Mouse (Mus musculus) midbrain, embryonic 12.5 days (tissue): ENCODE measurements around the gene Radil. TPM values are rescaled to one million over a fixed set of nuclear protein-coding genes. Genes with fewer than 3 reads are reported as not detected.

Experiments used
- ATAC-seq: fragments of 200-750 bp; cut with Nextera tagmentation; 2 replicates; pipeline ENCODE4 v1.8.0; 2017; ENCODE audit warnings: low read depth, moderate TSS enrichment, moderate library complexity; ENCODE audit not compliant: low FRiP score
- H3K27ac ChIP-seq: fragments of 300-500 bp; sonication (generic); replicated peaks from 2 replicates; pipeline ENCODE4 v1.5.1; 2016; ENCODE audit warnings: mild to moderate bottlenecking
- H3K27me3 ChIP-seq: fragments of 300-500 bp; sonication (generic); 2 replicates; pipeline ENCODE4 v1.6.1; 2016; ENCODE audit warnings: mild to moderate bottlenecking
- H3K36me3 ChIP-seq: fragments of 300-500 bp; sonication (generic); 2 replicates; pipeline ENCODE4 v1.6.1; 2016
- H3K4me1 ChIP-seq: fragments of 300-500 bp; sonication (generic); 2 replicates; pipeline ENCODE4 v1.6.1; 2016
- H3K4me2 ChIP-seq: fragments of 300-500 bp; sonication (generic); replicated peaks from 2 replicates; pipeline ENCODE4 v1.6.1; 2016; ENCODE audit warnings: mild to moderate bottlenecking, moderate library complexity
- H3K4me3 ChIP-seq: fragments of 300-500 bp; sonication (generic); 2 replicates; pipeline ENCODE4 v1.5.1; 2016; ENCODE audit warnings: mild to moderate bottlenecking
- H3K9ac ChIP-seq: fragments of 300-500 bp; sonication (generic); replicated peaks from 2 replicates; pipeline ENCODE4 v1.6.1; 2016; ENCODE audit warnings: mild to moderate bottlenecking, moderate library complexity
- H3K9me3 ChIP-seq: fragments of 300-500 bp; sonication (generic); 2 replicates; pipeline ENCODE4 v1.6.1; 2016; ENCODE audit warnings: mild to moderate bottlenecking
- WGBS: fragments of 180-500 bp; shearing (Covaris S2); methylation state at CpG from one replicate; pipeline ENCODE4 v1.1.7; 2016; 5-methylcytosine and 5-hydroxymethylcytosine counted together
- polyA plus RNA-seq: library from polyadenylated mRNA; unstranded; fragments of >200 nt; fragmentation: Nextera tagmentation; extraction: Ambion mirVana; gene quantifications from 2 replicates; pipeline ENCODE4 v1.2.1, GENCODE M21; 2016

Radil gene
- polyA plus RNA-seq, 1 experiment from 2014 or later = 8.3 TPM

- H3K9me3 ChIP-seq = peaks cover 15% of the 10 kb centered on the region
- no peak overlapping the region for H3K4me2 ChIP-seq
- no peak overlapping the region for H3K27ac ChIP-seq
- no peaks in the 10 kb centered on the region for H3K27me3 ChIP-seq
- no peak for ATAC-seq
- no peak overlapping the region for H3K9ac ChIP-seq
- H3K4me3 ChIP-seq = no peak overlapping the region
- no peaks in the 10 kb centered on the region for H3K4me1 ChIP-seq
- 88% methylated on average over 1 of the region's 1 CpGs for WGBS
- peaks cover 11% of the 10 kb centered on the region; the same call in 1 of the 2 replicates for H3K36me3 ChIP-seq
These were observed 13.7 kb upstream of the Radil start for GRCm38 (mm10) chr5:142564606-142565005.

GRCm38 (mm10) chr5:142560261-142560660 is 9.4 kb upstream of the Radil start:
- Histone ChIP-seq H3K9me3 (no peaks in the 10 kb centered on the region), H3K9ac (no peak overlapping the region), H3K27me3 (no peaks in the 10 kb centered on the region), H3K4me3 (no peak overlapping the region), H3K4me2 (no peak overlapping the region), H3K36me3 (no peaks in the 10 kb centered on the region), H3K27ac (no peak overlapping the region), H3K4me1 (no peaks in the 10 kb centered on the region)
- 57% methylated on average over 7 of the region's 7 CpGs for WGBS
- ATAC-seq = no peak

DNA sequence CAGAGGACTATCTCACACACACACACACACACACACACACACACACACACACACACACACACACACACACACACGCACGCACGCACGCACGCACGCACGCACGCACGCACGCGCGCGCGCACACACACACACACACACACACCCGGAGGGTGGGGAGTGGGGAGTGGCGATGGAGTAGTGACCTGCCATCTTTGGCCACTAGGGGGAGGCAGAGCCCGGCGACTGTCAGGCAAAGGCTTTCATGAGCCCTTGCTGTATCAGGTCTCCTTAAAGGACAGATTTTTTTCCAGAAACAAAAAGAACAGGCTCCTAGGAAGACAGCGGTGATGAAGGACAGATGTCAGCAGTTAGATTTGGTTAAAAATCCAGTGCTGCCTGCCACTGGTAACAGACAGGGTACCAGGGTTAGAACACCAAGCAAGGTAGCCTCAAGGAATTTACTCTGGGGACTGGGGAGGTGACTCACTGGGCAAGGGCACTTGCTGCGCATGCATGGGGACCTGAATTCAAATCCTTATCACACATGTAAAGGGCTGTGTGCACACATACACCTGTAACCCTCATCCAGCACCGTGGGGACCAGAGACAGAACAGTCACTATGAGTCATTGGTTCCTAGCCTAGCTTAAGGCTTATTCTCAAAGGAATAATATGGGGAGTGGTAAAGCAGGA is 6.6 kb upstream of the Radil start:
- Histone ChIP-seq H3K27ac (no peak overlapping the region), H3K9me3 (no peaks in the 10 kb centered on the region), H3K27me3 (0 out of 2 replicates have a peak, but pooled peaks cover 5% of the 10 kb centered on the region), H3K9ac (no peak overlapping the region), H3K4me3 (no peak overlapping the region), H3K4me2 (peak overlapping the region; percentile 28), H3K36me3 (no peaks in the 10 kb centered on the region), H3K4me1 (no peaks in the 10 kb centered on the region)
- 0 out of 2 replicates have a peak, but pooled peaks have one; percentile 65 for ATAC-seq
- WGBS = 29% methylated on average over 16 of the region's 21 CpGs

DNA sequence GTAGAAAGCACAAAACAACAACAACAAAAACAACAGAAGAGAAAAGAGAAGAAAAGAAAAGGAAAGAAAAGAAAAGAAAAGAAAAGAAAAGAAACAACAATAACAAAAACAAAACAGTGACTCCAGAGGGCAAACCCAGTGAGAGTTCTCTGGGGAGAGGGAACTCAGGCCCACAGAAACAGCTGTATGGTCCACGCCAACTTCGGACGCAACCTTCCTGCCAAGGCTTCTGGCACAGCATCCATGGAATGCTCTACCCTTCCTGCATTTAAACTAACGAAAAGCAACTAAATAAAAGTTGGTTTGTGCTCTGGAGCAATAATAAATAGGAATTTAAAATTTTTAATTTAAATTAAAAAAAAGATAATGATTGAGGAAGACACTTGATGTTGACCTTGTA is 5.8 kb upstream of the Radil start:
- Histone ChIP-seq H3K4me2 (no peak overlapping the region), H3K4me1 (no peaks in the 10 kb centered on the region), H3K36me3 (no peaks in the 10 kb centered on the region), H3K9ac (no peak overlapping the region), H3K4me3 (no peak overlapping the region), H3K27ac (no peak overlapping the region), H3K9me3 (no peaks in the 10 kb centered on the region), H3K27me3 (0 out of 2 replicates have a peak, but pooled peaks cover 5% of the 10 kb centered on the region)
- ATAC-seq = no peak
- whole genome bisulfite sequencing = 97% methylated on average over 4 of the region's 4 CpGs

DNA sequence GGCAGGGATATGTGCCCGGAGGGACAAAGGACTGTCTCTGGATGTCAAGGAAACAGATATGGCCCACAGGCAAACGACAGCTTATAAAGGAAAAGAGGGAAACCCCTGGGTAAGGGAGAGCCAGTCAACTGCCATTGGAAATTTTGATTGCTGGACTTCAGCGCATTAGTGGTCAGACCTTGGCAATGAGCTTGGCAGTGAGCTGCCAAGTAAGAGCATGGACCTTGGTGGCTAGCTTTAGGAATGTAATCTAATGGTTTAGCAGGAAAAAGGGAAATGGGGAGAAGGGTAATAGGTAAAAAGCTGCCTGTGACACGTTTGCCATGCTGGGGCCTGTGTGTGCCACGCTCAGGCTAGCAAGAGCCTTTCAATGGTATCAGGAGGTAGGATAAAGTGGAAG is 5.0 kb upstream of the Radil start:
- Histone ChIP-seq H3K27ac (no peak overlapping the region), H3K9ac (no peak overlapping the region), H3K4me1 (peaks cover under 1% of the 10 kb centered on the region; the same call in 1 of the 2 replicates), H3K36me3 (no peaks in the 10 kb centered on the region), H3K4me3 (no peak overlapping the region), H3K27me3 (0 out of 2 replicates have a peak, but pooled peaks cover 5% of the 10 kb centered on the region), H3K4me2 (no peak overlapping the region), H3K9me3 (no peaks in the 10 kb centered on the region)
- no peak for ATAC-seq
- 86% methylated on average over 5 of the region's 5 CpGs for WGBS

DNA sequence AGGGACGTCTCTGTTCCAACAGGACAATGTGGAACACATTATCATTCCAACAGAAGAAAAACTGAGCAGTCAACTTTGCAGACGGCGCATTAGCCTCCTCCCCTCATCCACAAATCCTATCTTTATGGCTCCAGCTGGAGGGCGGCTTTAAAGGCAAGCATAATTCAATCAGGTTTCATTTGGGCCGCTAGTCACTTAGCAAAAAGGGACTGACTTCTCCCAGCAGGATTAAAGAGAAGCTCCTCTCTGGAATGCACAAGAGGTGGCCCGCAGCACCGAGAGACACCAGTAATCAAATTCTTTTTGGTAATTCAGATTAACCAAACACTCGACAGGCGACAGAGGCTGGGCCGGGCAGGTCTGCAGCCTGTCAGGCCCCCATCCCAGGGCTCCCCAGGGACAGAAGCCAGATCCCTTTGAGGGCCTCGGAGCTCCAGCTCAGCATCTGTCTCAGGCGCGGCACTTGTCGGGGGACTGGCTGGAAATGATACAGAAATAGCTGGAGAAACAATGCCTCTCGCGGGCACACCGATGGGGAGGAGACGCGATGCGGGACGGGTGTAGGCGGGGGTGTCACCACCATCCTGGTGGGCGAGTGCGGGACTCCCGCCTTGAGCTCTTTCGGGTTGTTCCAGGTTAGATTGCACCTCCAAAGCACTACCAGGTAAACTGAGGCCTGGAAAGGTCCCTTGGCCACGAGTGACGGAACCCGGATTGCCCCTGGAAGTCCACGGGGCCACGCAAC is 765 bp downstream of the Radil start:
- Histone ChIP-seq H3K9ac (peak overlapping the region; percentile 55), H3K9me3 (no peaks in the 10 kb centered on the region), H3K4me1 (peaks cover 22% of the 10 kb centered on the region), H3K4me3 (peak overlapping the region; percentile 55), H3K27me3 (peaks cover 13% of the 10 kb centered on the region; the same call in 1 of the 2 replicates), H3K4me2 (peak overlapping the region; percentile 78), H3K27ac (peak overlapping the region; percentile 64), H3K36me3 (no peaks in the 10 kb centered on the region)
- peak; percentile 62 for ATAC-seq
- under 1% methylated on average over 28 of the region's 31 CpGs for WGBS

DNA sequence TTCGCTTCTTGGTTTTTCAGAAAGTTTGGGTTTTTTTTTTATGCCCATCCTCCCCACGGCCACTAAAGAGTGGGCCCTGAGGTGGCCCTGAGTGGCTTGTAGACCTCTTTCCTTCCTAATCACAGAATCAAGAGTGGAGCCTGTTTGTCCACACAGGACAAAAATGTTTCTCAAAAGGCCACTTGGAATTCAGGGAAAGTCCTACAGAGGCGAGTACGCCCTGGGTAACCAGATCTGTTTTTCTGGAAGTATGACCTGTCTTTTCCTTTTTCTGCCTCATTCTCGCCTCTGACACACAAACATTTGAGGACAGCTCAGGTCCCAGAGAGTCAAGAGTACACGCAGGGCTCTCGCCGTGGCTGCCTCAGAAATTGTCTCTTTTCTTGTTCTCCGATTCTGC is 1.5 kb downstream of the Radil start:
- H3K9me3 ChIP-seq = no peaks in the 10 kb centered on the region
- H3K36me3 ChIP-seq = no peaks in the 10 kb centered on the region
- peaks cover 11% of the 10 kb centered on the region; the same call in 1 of the 2 replicates for H3K27me3 ChIP-seq
- H3K27ac ChIP-seq = peak overlapping the region; percentile 35; the same call in 1 of the 2 replicates
- H3K4me2 ChIP-seq = 0 out of 2 replicates have a peak overlapping the region, but pooled peaks have one; percentile 78
- no peak overlapping the region for H3K9ac ChIP-seq
- WGBS = 28% methylated on average over 9 of the region's 9 CpGs
- no peak for ATAC-seq
- no peak overlapping the region for H3K4me3 ChIP-seq
- peaks cover 22% of the 10 kb centered on the region for H3K4me1 ChIP-seq

DNA sequence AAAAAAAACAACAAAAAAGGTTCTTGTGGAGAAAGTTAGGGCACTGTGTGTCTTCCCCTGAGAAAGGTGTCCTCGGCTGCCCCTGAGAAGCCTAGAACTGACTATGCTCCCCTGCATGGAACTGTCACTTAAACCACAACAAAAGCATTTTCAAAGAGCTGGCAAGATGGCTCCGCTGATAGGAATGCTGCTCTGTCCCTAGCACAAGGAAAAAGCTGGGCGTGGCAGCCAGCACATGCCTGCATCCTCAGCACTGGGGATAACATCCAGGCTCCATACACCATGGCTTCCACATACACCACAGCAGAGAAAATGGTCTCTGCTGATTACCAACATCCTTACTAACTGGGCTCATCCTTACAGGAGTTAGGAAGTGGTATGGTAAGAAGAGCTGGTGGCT is 3.8 kb downstream of the Radil start:
- Histone ChIP-seq H3K36me3 (no peaks in the 10 kb centered on the region), H3K27ac (no peak overlapping the region), H3K27me3 (peaks cover 8% of the 10 kb centered on the region; the same call in 1 of the 2 replicates), H3K4me1 (peaks cover 22% of the 10 kb centered on the region), H3K9ac (no peak overlapping the region), H3K4me3 (no peak overlapping the region), H3K4me2 (no peak overlapping the region), H3K9me3 (no peaks in the 10 kb centered on the region)
- ATAC-seq = no peak
- WGBS = 80% methylated on average over 3 of the region's 3 CpGs

- peaks cover 22% of the 10 kb centered on the region for H3K4me1 ChIP-seq
- no peak for ATAC-seq
- 8% methylated on average over 5 of the region's 5 CpGs for WGBS
- H3K27me3 ChIP-seq = peaks cover 8% of the 10 kb centered on the region; the same call in 1 of the 2 replicates
- no peaks in the 10 kb centered on the region for H3K36me3 ChIP-seq
- no peak overlapping the region for H3K9ac ChIP-seq
- H3K9me3 ChIP-seq = no peaks in the 10 kb centered on the region
- H3K27ac ChIP-seq = no peak overlapping the region
- no peak overlapping the region for H3K4me2 ChIP-seq
- no peak overlapping the region for H3K4me3 ChIP-seq
These were observed 4.6 kb downstream of the Radil start for GRCm38 (mm10) chr5:142546344-142546743.

- WGBS = 86% methylated on average over 5 of the region's 5 CpGs
- Histone ChIP-seq H3K4me2 (no peak overlapping the region), H3K27me3 (peaks cover 8% of the 10 kb centered on the region; the same call in 1 of the 2 replicates), H3K36me3 (no peaks in the 10 kb centered on the region), H3K9ac (no peak overlapping the region), H3K27ac (no peak overlapping the region), H3K4me1 (peaks cover 15% of the 10 kb centered on the region), H3K9me3 (no peaks in the 10 kb centered on the region), H3K4me3 (no peak overlapping the region)
- no peak for ATAC-seq
These were observed 5.7 kb downstream of the Radil start for GRCm38 (mm10) chr5:142545014-142545795.

DNA sequence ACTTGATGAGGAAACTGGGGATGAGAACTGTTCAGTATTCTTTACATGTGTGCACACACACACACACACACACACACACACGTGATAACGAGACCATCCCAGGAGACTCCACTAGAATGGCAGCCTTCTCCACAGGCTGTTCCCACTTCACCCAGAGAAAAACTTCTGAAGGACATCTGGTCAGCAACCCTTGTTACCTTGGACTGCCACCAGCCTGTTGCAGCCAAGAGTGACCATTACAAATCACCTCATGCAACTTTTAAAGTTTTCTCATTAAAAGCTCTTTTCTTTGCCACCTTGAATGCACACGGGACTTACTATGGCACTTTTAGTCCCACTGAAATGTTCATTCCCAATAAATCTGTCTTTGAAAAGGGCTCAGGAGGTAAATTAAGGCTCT is 13.6 kb downstream of the Radil start:
- 87% methylated on average over 3 of the region's 3 CpGs for WGBS
- H3K4me3 ChIP-seq = no peak overlapping the region
- ATAC-seq = no peak

More for the DNA sequence above, 13.6 kb downstream of the Radil start:
- no peaks in the 10 kb centered on the region for H3K9me3 ChIP-seq
- H3K4me1 ChIP-seq = no peaks in the 10 kb centered on the region
- H3K36me3 ChIP-seq = no peaks in the 10 kb centered on the region
- H3K4me2 ChIP-seq = no peak overlapping the region
- H3K27ac ChIP-seq = no peak overlapping the region
- no peaks in the 10 kb centered on the region for H3K27me3 ChIP-seq
- H3K9ac ChIP-seq = no peak overlapping the region
